In the genomic region with DNA sequence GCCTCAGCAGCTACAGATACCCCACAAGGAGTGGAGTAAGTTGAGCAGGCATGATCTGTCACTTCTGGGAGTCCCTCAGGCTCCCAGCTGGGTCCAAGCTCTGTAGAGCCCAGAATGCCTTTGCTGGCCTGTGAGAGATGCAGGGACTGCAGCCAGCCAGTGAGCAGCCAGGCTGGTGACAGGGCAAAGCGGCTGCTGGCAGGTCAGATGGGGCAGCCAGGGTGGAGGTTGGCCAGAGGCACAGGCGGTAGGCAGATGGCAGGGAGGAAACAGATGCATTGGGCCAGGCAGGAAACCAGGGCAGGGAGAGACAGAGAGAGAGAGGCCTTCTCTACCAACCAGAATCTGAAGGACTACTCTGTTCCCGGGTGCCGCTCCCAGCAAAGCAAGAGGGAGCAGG, we compare ENCODE assay signal across 8 mouse cellular contexts. TPM values are rescaled to one million over a fixed set of nuclear protein-coding genes. Genes with fewer than 3 reads are reported as not detected.
DNase-seq lines count a peak whose midpoint lies in the region; ATAC-seq and TF ChIP-seq lines count a peak whose summit lies in the region.

No protein-coding gene starts in this region.

- DNase-seq in kidney, postnatal 0 days (ENCODE audit: low spot score), result no peak
- no peak for DNase-seq in kidney, adult 9 months
- peak; percentile 69 for DNase-seq in Muller cell, postnatal 12 days (ENCODE audit: inconsistent ontology term)
- DNase-seq in cerebellum, postnatal 25 days, result peak; percentile 69 to 77
- no peak for DNase-seq in urinary bladder, postnatal 36 days (ENCODE audit: low spot score in 2 of 2)

- H3K9me3 ChIP-seq in kidney, postnatal 0 days (replicated peaks; ENCODE audit: low read length), result no peaks in the 10 kb centered on the region
- no peaks in the 10 kb centered on the region for H3K9me3 ChIP-seq in heart, embryonic 14.5 days (ENCODE audit: control insufficient read depth, low read length)
- no peaks in the 10 kb centered on the region for H3K9me3 ChIP-seq in intestine, postnatal 0 days (ENCODE audit: control insufficient read depth)

- no peaks in the 10 kb centered on the region for H3K27me3 ChIP-seq in kidney, postnatal 0 days (ENCODE audit: insufficient read depth, low read length)
- no peaks in the 10 kb centered on the region for H3K27me3 ChIP-seq in heart, embryonic 14.5 days (ENCODE audit: control insufficient read depth, insufficient read depth, low read length)
- H3K27me3 ChIP-seq in intestine, postnatal 0 days (replicated peaks; ENCODE audit: control insufficient read depth, insufficient read depth, low read length), result no peaks in the 10 kb centered on the region

- no peak overlapping the region for H3K4me3 ChIP-seq in kidney, postnatal 0 days (replicated peaks; ENCODE audit: low read depth, low read length)
- no peak overlapping the region for H3K4me3 ChIP-seq in heart, embryonic 14.5 days (ENCODE audit: control insufficient read depth in 1 of 2, insufficient read depth in 1 of 2, low read depth in 1 of 2, low read length in 2 of 2)
- H3K4me3 ChIP-seq in intestine, postnatal 0 days (ENCODE audit: low read depth, low read length), result no peak overlapping the region

- H3K9ac ChIP-seq in kidney, postnatal 0 days (ENCODE audit: low read depth, low read length), result 0 out of 2 replicates have a peak overlapping the region, but pooled peaks have one; percentile 27
- H3K9ac ChIP-seq in heart, embryonic 14.5 days (ENCODE audit: low read length), result peak overlapping the region; percentile 27
- H3K9ac ChIP-seq in intestine, postnatal 0 days (ENCODE audit: low read depth, low read length), result no peak overlapping the region

- H3K36me3 ChIP-seq in kidney, postnatal 0 days (ENCODE audit: insufficient read depth, low read length), result 0 out of 2 replicates have a peak, but pooled peaks cover 6% of the 10 kb centered on the region
- peaks cover 12% of the 10 kb centered on the region for H3K36me3 ChIP-seq in heart, embryonic 14.5 days (ENCODE audit: control insufficient read depth, insufficient read depth, low read length)
- H3K36me3 ChIP-seq in intestine, postnatal 0 days (ENCODE audit: control insufficient read depth, insufficient read depth), result 0 out of 2 replicates have a peak, but pooled peaks cover 13% of the 10 kb centered on the region

- TF ChIP-seq CTCF in kidney, postnatal 0 days (IDR thresholded peaks at IDR 0.05; ENCODE audit: low read depth), result no peak
- no peak for TF ChIP-seq CTCF in intestine, postnatal 0 days (IDR thresholded peaks at IDR 0.05; ENCODE audit: low read depth)

- H3K27ac ChIP-seq in kidney, postnatal 0 days, result peak overlapping the region; percentile 60
- peak overlapping the region in 1 of 2 experiments; percentile 42; a peak in 1 of 4 replicates for H3K27ac ChIP-seq in heart, embryonic 14.5 days (replicated peaks in 1 of 2; ENCODE audit: control insufficient read depth in 1 of 2, insufficient read depth in 1 of 2, low read depth in 2 of 2, low read length in 2 of 2)
- H3K27ac ChIP-seq in intestine, postnatal 0 days (ENCODE audit: low read depth, low read length), result no peak overlapping the region

- WGBS in kidney, postnatal 0 days, result 52% methylated on average over 4 of the region's 4 CpGs
- 44% methylated on average over 4 of the region's 4 CpGs for WGBS in heart, embryonic 14.5 days
- 72% methylated on average over 4 of the region's 4 CpGs for WGBS in intestine, postnatal 0 days

- no peak for ATAC-seq in kidney, postnatal 0 days (replicated peaks; ENCODE audit: low FRiP score, low read depth)
- ATAC-seq in heart, embryonic 14.5 days (ENCODE audit: insufficient number of reproducible peaks, insufficient read depth, low FRiP score, low read depth), result no peak
- peak; percentile 60 for ATAC-seq in megakaryocyte-erythroid progenitor cell, adult 5-6 weeks (replicated peaks; ENCODE audit: low FRiP score, low TSS enrichment, poor library complexity, severe bottlenecking)
- no peak for ATAC-seq in intestine, postnatal 0 days

- no peak overlapping the region for H3K4me2 ChIP-seq in kidney, postnatal 0 days (ENCODE audit: low read length)
- no peak overlapping the region for H3K4me2 ChIP-seq in heart, embryonic 14.5 days (ENCODE audit: low read length)
- no peak overlapping the region for H3K4me2 ChIP-seq in intestine, postnatal 0 days (replicated peaks; ENCODE audit: low read depth)

- H3K4me1 ChIP-seq in kidney, postnatal 0 days (replicated peaks; ENCODE audit: insufficient read depth, low read length), result peaks cover 6% of the 10 kb centered on the region; the same call in 1 of the 2 replicates
- peaks cover 8 to 23% of the 10 kb centered on the region in 2 experiments for H3K4me1 ChIP-seq in heart, embryonic 14.5 days (ENCODE audit: control insufficient read depth in 2 of 2, insufficient read depth in 2 of 2, low read length in 2 of 2)
- no peaks in the 10 kb centered on the region for H3K4me1 ChIP-seq in intestine, postnatal 0 days (replicated peaks; ENCODE audit: control insufficient read depth, insufficient read depth, low read length)

RNA-seq across cellular contexts. Expression of a gene that starts 6.4 kb away (rescaled TPM):
- polyA plus RNA-seq in kidney, postnatal 0 days (2015; fragmentation: Nextera tagmentation; extraction: Ambion mirVana), result 95.4 and 102 TPM in 2 replicates
- 85.2 and 122 TPM in 2 replicates for polyA plus RNA-seq in heart, embryonic 14.5 days (2014; fragmentation: Nextera tagmentation; extraction: Ambion mirVana)
- total RNA-seq in megakaryocyte-erythroid progenitor cell, adult 5-6 weeks (2014; fragmentation: Nextera tagmentation), result 189 and 199 TPM in 2 replicates
- 144 and 195 TPM in 2 replicates for total RNA-seq in megakaryocyte-erythroid progenitor cell, adult 5-6 weeks (2017)
- 34.8 and 35.7 TPM in 2 replicates for polyA plus RNA-seq in intestine, postnatal 0 days (2015; fragmentation: Nextera tagmentation; extraction: Ambion mirVana)

RNA-seq across cellular contexts. Expression of a gene that starts 44.4 kb away (rescaled TPM):
- polyA plus RNA-seq in kidney, postnatal 0 days (2015; fragmentation: Nextera tagmentation; extraction: Ambion mirVana), result 64.5 and 70.3 TPM in 2 replicates
- 41.9 and 45.2 TPM in 2 replicates for polyA plus RNA-seq in heart, embryonic 14.5 days (2014; fragmentation: Nextera tagmentation; extraction: Ambion mirVana)
- total RNA-seq in megakaryocyte-erythroid progenitor cell, adult 5-6 weeks (2014; fragmentation: Nextera tagmentation), result 21.3 and 22.7 TPM in 2 replicates
- total RNA-seq in megakaryocyte-erythroid progenitor cell, adult 5-6 weeks (2017), result 38.9 and 41.3 TPM in 2 replicates
- 87.8 and 98.2 TPM in 2 replicates for polyA plus RNA-seq in intestine, postnatal 0 days (2015; fragmentation: Nextera tagmentation; extraction: Ambion mirVana)

Comparison
In these comparisons a context has a peak if more than half of its experiments do, and no peak if none do; other contexts are left out.
1. DNase-seq: peak in Muller cell, postnatal 12 days (single experiment) and cerebellum, postnatal 25 days (2 of 2); none in kidney, postnatal 0 days (single experiment), kidney, adult 9 months (single experiment) and urinary bladder, postnatal 36 days (0 of 2).